Mouse (Mus musculus) lung, adult 2 months (tissue): ENCODE data around the gene Ptpn3.

ENCODE experiments used
- CTCF ChIP-seq: fragments of 200-500 bp; IDR thresholded peaks from 2 replicates; pipeline ENCODE4 v1.5.1; 2011; ENCODE audit warnings: mild to moderate bottlenecking, low read length, control low read depth; ENCODE audit not compliant: insufficient read depth
- POLR2A ChIP-seq: fragments of 200-500 bp; IDR thresholded peaks from 2 replicates; pipeline ENCODE4 v1.6.1; 2011; ENCODE audit warnings: low read depth, mild to moderate bottlenecking, control low read depth, low read length, borderline replicate concordance; ENCODE audit errors: extremely low read depth

DNA sequence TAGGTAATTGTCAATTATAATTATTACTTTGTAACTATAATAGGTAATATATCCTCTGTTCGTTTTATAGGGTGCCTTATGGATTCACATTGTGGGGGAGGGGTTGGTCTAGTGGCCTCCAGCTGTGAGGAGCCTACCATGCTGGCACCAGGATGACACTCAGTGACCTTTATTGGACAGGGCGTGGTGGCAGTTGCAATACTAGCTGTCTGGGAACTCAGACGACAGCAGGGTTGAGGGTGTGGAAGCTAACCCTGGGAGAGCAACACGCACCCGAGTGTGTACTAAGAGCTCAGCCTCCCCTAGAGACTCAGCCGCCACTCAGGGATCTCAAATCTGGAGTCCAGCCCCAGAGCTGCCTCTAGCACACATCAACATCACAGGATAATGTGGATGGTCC is 62.5 kb downstream of the Ptpn3 start:
- TF ChIP-seq CTCF, result no peak
- no peak for TF ChIP-seq POLR2A
